Mouse (Mus musculus) activated CD4-positive, CD25-positive, alpha-beta regulatory T cell, adult 4 months (primary cell): ENCODE measurements around the gene Slc23a2. TPM values are rescaled to one million over a fixed set of nuclear protein-coding genes. Genes with fewer than 3 reads are reported as not detected.

Experiments
- ATAC-seq: one replicate; pipeline ENCODE4 v1.8.0; 2017
- polyA plus RNA-seq, 2 experiments: library from polyadenylated mRNA; unstranded; fragments of 100-300 nt; shearing (Covaris generic); gene quantifications; one replicate each; pipeline ENCODE4 v1.2.1; 2017

Gene Slc23a2
- polyA plus RNA-seq, 2 experiments from 2014 or later: 9.8 to 11.1 TPM

DNA sequence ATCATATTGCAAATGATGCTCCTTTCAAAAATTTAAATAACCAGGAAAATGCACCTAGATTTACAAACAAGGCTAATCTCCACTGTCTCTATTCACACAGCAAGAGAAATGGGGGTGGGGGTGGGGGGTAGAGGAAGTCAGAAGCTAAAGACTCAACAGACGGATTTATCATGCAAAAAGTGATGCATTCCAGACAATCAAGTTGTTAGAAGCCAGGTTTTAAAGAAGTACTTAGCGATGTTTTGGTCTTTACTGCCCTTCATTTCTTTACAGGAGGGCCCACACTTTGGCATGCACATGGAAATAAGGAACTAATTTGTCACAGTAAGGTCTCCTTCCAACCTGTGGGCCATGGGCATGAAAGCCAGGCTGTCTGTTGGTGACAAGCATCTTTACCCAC, 11.5 kb downstream of the Slc23a2 start:
- ATAC-seq: no peak

DNA sequence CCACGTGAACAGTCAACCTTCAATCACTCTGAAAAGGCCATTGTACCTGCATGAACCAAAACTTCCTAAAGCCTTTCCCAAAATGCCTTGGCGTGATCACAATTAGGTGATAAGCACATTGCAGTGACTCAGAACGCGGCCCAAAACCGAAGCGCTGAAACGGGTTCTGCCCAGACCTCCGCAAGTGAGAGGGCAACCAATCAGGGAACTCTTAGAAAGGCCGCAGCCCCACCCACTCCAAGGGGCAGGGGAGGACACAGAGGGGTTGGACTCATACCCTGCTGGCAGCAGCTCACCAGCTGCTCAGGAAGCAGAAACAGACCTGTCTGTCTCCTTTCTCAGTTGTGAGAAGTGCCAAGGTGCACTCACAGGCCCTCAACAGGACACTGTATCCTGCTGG, 13.6 kb downstream of the Slc23a2 start:
- peak; percentile 84 for ATAC-seq

DNA sequence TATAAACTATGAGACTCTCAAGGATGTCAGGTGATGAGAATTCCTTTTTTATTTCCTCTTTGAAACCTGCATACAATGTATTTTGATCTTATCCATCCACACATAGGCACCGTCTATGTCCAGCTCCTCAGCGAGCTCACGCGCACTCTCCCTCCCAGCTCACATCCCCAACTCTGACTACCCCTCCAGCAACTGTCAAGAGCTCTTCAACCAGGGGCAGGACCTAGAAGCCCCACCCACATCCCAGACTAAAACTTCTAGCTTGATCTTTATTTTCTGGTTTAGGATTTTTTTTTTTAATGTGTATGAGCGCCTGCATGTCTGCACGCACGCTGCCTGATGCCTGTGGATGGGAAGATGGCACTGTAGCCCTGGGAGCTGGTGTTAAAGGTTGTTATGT, 14.9 kb downstream of the Slc23a2 start:
- ATAC-seq: no peak

DNA sequence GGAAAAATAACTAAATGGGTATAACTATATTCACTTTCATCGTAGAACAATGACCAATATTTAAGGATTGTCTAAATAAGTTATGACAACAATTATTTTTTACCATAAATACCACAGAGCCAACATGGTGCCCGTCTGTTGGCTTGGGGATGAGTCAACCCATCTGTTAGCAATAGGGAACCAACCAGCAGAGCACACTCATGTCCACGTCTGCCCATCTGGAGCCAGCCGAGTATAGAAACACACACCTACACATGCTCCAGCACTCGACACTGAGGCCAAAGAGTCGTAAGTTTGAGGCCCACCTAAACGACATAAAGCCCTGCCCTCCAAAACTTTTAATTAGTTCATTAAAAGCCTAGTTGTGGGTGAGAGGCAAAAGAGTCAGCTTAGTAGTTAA, 15.7 kb downstream of the Slc23a2 start:
- no peak for ATAC-seq

DNA sequence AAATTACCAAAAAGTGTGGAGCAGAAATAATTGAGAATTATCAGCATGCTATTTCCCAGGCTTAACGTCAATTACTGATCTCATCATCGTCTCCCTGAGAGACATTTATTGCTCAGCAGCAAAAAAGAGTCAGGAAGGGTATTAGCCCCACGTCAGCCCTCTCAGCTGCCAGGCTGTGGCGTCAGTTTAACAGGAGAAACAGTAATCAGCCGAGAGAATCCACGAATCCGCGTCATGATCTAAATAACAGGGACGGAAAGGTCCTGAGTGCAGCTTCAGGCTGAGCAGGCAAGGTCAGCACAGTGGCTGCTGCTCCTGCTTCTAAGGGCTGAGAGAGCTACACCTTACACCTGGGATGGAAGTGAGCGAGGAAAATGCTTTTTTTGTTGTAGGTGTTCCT, 17.0 kb downstream of the Slc23a2 start:
- ATAC-seq: no peak

DNA sequence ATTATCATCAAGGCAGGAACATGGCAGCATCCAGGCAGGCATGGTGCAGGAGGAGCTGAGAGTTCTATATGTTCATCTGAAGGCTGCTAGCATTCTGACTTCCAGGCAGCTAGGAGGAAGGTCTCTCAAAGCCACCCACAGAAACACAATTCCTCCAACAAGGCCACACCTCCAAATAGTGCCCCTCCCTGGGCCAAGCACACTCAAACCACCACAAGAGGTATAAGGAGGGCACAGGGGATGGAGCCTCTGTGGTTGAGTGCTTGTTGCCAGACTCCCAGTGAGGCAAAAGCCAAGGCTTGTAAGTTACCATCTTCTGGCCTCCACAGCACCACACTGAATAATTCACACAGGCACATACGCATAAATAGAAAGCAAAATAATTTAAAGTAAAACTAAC, 18.6 kb downstream of the Slc23a2 start:
- no peak for ATAC-seq

DNA sequence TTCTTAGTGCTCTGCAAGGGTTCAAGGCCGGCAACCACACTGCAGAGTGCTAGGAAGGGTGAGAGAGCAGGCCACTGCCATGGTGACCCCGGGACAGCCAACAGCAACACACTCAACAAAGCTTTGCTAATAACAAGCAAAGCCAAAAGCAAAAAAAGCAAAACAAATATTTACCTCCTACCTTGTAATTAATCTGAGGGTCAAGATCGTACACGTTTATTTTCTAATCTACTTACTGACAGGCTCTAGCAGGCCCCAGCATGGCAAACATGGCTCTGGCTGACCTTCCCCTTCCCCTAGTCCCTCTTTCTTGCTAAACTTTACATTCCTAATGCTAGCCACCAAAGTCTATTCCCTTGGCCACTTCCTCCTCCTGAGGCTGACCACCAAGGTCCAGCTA, 21.8 kb downstream of the Slc23a2 start:
- no peak for ATAC-seq

DNA sequence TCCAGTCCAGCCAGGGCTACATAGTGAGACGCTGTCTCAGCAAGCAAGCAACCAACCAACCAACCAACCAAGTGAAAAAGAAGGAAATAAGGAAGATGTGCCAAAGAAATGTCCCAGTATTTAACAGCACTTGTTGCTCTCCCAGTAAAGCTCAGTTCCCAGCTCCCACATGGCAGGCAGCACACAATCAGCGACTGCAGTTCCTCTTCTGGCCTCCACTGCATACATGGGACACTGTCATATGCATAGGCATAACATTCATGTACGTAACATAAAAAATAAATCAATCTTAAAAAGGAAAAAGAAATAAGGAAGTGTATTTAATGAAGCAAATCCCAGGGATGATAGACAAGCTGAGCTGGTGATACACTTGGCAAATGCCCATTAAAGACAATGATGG, 23.9 kb downstream of the Slc23a2 start:
- no peak for ATAC-seq

DNA sequence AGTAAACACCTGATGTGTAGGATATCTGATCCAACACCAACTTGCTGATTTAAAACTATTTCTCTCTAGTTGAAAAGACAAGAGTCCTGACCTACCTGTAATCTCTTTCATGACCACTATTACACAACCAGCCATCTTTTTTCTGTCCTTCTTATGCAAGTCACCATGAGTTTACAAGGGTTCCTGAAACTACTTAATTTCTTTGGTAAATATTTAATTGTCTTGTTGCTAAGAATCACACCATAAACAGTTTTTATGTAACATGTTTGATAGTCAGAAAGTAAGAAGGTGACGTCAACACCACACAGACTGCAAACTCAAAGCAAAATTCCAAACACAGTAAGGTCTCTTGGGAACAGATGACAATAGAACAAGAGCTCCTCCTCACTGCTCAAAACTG, 26.3 kb downstream of the Slc23a2 start:
- no peak for ATAC-seq

DNA sequence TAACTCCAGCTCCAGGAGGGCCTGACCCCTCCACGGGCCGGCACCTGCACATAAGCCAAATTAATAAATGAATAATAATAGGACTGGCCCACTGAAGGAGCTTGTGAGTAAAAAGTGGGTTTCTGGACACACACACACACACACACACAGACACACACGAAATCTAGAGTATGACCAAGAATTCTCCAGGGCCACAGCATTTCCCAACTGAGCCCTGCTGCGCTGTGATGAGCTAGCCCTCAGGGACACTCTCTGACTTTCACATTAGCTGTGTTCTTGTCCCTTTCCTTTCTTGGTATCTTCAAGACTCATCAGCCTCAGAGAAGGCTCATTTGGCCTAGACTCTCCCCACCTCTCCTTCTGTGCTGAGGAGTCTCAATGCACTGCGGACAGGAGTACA, 29.0 kb downstream of the Slc23a2 start:
- no peak for ATAC-seq

DNA sequence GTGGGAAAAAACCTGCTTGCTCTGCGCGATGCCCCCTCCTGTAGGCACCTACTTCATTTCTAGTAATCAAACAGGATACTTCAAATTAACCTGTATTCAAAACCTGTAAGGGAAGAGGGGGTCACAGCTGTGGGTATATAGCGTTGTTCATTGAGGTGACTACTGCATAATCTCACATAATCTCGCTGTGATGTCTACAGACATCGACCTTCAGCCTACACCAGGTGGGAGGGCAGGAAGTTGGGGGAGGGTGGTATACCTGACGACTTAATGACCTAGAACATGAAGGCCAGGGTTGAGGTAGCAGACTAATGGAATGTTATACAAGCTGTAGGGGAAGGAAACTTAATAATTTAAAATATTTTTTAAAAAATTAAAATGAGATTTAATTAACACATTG, 29.6 kb downstream of the Slc23a2 start:
- peak; percentile 40 for ATAC-seq

DNA sequence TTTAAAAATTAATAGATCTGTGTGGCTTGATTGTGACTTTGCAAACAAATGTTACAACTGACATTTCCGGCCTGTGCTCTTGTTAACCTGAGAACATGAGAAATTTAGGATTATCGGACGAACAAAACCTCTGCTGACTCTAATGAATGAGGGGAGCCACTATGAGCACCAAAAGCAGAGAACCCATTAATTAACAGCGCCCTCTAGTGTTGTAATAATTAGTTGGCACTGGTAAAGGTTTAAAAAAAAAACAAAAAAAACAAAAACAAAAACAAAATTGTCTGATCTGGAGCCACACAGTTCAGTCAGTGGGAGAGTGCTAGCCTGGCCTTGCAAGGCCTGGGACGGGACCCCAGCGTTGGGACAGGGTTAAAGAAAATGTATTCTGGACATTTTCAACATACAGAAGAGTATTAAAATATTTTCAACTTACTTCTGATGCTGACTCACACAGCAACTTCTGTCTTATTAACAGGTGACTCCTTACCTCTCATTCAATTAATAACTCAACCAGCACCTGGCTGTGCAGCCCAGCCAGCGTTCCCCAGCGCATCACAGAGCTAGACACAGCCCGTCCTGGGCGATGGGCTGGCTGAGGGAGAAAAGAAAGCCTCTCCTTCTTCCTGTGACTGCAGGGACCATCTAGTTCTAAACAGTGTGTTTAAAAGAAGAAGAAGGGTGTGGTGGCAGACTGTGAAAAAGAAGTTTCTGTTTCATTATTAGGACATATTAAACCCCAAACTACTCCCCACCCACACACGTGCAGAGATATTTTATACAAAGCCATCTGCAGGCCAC, 30.7 kb downstream of the Slc23a2 start:
- peak; percentile 69 for ATAC-seq

DNA sequence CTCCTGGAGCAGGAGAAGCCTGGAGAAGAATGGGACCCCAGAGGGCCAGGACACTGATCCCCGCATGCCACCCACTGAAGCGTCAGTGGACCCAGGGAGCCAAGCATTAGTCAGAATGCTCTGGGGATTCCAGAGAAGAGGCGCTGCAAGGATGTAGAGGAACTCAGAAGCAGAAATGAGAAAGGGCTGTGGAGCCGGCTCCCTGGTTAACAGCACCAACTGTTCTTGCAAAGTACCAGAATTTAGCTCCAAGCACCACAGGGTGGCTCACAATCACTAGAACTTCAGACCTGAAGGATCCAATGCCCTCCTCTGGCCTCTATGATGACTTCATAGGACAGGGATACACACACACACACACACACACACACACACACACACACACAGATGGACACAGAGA, 32.6 kb downstream of the Slc23a2 start:
- ATAC-seq: no peak

DNA sequence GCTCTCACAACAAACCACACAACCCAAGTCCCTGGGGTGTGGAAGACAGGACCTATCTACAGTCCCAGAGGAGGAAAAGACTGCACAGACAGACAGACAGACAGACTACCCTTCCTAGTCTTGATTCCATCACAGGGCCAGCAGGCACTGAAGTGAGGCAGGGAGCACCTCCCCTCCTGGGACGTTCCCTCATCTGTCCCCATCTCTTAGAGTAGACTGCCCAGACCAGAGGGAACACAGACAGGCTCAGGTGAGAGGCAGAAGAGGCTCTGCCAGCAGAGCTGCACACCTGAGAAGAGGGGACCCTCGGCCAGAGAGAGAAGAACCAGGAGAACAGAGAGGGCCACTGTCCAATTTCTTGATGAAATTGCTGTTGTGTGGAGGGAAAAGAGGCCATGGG, 33.0 kb downstream of the Slc23a2 start:
- no peak for ATAC-seq

DNA sequence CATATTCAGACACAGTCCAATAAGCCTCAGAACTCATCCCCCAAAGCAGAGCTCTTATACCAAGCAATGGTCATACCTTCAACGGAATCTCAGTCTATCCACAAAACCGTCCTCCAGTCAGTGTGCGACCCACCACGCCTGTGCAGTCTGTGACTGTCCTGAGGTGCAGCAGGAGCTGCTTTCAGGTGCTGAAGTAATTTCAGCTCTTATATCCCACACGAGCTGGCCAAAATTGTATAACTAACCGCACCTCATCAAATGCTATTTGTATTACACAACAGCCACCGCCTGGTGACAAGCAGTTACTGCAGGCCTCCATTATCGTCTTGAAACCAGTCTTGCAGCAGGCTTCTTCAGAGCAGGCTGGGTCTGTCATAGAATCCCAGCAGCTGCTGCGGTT, 33.6 kb downstream of the Slc23a2 start:
- ATAC-seq: peak; percentile 49

DNA sequence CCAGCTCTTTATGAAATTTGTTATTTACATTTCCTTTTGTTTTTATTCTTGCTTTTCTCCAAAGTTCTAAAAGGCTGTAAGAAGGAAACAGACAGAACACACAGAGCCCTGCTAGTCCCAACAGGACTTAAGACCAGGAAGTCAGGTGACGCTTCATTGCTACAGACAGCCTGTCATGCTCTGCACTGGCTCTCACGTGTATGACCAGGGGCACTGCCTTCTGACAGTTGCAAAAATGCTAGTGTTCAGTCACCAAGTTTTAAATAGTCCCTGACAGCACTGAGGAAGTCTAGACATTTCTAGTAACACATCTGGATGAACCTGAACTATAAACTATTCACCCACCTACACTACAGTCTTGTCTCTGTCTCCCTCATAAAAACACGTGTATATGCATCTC, 34.2 kb downstream of the Slc23a2 start:
- peak; percentile 27 for ATAC-seq

DNA sequence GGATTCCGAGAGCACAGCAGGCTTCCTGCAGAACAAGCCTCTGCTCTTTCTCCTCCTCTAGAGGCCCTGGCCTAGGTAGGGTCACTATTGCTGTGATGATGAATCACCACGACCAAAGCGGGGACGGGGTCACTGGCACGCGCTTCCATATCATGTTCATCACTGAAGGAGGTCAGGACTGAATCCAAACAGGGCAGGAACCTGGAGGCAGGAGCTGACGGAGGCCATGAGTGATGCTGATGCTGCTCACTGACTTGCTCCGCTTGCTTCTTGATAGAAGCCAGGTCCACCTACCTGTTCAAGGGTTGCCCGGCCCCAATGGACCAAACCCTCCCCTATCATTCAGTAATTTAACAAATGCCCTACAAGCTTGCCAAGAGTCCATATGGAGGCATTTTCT, 35.9 kb downstream of the Slc23a2 start:
- no peak for ATAC-seq

DNA sequence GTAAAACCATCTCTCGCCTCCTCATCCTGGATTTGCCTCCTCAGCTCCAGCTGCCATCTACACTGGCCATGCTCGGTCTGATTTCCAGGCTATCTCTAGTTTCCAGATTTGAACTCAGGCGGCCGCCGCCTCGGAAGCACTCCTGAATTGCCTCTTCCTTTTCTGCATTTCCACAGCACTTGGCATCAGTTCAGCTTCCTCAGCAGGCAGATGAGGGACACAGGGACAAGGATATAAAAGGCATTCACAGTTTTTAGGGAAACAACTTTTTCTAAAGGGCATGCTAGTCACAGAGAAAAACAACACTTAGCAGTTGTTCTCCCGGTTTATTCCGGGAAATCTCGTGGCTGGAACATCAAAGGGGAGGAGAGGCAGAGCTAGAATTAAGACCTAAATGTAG, 37.3 kb downstream of the Slc23a2 start:
- no peak for ATAC-seq

DNA sequence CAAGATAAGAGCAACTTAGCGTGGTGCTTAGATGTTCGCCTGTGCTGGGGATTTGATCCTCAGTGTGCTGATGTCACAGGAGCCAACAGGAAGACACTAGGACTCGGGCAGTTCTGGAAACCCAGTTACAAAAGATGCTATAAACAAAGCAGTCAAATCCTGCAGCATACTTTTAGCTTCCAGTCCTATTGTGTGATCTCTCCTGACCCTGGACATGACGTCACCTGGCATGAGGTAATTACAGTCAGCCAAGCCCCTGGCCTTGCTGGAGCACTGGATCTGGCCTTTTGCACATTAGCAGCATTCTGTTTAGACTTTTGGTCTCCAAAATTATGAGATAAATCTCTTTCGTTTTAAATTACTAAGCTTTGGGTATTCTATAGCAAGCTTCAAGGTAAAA, 38.8 kb downstream of the Slc23a2 start:
- no peak for ATAC-seq

DNA sequence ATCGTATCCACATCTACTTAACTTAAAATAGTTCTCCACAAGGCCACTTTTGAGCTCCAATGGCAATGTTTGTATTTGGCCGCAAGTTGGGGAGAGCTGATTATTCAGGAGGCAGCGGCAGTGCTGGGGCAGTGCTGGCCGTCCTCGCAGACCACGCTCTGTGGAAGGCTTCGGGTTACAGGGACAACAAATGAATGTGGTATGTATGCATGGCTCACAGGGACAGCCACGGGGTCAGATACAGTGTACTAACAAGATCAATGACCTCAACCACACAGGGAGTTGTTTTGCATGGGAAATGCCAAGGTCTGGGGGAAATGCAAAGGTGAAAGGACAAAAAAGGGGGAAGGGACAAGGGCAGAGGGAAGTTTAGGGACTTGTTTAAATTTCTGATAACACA, 41.6 kb downstream of the Slc23a2 start:
- ATAC-seq: no peak

DNA sequence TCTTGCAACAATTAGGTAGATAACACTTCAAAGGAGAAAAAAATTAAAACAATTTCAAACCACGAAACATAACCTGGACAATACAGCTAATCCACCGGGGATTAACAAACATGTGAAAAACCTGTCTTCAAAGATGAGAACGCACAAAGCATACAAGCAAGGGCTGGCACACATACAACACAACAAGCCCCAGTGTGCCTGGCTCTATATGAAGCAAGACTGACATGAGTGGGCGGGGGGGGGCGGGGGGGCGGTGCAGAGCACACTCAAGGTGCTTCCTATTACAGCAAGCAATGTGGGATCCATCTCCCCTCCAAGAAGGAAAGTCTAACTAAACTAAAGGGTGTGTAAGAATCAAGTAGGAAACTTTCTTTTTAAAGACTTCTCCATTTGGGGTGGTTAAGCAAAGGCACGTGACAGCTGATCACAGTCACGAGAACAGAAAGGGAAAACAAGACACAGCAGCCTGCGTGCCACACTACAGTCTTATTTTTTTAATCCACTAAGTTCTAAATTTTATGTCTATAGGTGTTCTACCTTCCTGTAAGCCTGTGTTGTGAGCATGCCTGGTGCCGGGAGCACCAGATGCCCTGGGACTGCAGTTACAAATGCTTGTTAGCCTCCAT, 42.3 kb downstream of the Slc23a2 start:
- peak; percentile 93 for ATAC-seq

DNA sequence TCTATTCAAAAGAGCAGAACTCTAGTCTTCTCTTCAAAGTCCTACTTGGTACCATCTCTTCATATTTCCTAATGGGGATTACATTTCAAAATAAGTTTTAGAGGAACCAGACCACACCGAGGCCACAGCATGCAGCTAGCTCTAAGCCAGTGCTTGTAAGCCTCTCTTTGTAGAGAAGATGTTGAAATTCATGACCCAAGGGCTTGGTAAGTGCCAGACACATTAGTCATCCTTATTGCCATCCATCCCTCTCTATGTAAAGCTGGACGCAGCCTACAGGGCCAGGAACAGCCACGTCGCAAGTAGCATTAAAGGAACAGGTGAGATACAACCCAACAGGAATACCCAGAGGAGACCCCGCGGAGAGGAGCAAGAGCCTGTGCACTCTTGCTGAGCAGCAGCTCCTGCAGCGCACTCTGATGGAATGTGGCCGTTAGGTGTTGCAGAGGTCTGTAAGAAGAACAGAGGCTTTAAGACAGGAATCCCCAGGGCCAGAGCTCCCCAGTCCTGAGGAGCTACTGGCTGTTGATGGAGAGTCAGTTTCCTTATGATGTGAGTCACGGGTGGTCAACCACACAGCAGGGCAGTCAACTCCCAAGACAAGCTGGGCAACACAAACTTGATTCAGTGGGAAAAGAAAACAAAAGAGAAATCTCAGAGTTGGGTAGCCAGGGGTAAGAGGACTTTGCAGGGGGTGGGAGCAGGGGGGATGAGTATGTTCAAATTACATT, 45.8 kb downstream of the Slc23a2 start:
- ATAC-seq: no peak

DNA sequence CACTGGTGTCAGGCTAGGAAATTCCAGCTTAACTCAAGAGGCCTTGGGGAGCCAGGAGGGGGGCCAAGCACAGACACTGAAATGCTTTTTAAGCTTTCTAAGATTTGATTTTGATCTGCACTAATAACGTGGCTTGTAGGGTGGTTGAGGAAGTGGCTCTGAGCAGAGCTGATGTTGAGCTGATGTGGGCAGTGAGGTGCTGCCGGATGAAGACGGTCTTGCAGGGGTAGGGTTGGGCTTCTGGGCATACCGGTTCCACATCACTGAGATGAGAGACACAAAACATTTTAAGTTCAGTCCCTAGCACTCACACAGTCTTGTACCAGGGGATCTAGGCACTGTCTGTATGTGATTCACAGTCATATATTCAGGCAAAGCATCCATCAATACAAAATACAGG, 46.5 kb downstream of the Slc23a2 start:
- ATAC-seq: no peak

DNA sequence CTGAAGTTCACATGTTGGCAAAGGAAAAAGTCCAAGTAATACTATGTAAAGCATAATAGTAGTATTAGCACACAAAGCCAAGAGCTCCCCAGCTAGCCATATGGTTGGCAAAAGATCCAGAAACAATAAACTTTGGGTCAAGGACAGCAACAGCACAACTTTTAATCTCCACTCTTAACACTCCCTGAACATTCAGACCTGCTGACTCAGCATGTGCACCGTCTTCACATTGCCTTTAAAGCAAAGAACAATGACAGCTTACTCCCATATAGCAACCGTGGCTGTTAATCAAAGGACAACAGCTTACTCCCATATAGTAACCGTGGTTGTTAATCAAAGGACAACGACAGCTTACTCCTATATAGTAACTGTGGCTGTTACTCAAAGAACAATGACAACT, 48.3 kb downstream of the Slc23a2 start:
- no peak for ATAC-seq
